ENCODE assay signal across 13 mouse cellular contexts in the genomic region with DNA sequence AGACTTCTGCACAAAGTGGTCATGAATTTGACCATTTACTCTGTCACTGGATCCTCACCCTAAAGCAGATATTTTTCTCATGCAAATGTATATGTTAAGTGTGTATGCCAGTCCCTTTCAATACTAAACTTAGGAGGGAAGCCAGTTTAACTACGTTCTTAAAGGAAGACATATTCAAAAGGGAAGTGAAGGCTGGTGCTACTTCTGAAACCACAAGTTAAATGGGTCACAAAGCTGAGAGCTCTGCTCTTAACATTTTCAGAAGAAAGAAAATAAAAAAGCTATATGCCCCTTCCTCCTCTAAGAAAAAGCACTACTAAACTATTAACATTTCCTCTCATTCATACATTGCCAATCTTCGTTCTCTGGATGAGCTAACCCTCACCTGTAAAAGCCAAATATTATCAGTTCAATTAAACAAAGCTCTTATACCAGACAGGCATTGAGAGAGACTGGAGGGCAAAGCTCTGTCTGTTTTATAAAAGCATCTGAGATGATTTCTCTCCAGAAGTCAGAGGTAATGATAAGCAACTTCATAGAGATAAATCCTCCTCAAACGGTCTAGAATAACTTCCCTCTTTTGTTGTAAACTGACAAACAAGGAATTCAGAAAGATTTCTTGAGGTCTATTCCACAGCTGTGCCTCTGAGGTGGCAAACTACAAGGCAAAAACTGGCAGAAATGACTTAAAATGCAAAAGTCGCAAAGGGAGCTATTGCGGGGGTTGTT.
DNase-seq lines count a peak whose midpoint lies in the region; ATAC-seq and TF ChIP-seq lines count a peak whose summit lies in the region.
"Had no signal": no experiment of that assay in that cellular context is flagged by ENCODE, and none has a peak within 500 bp of the region (broad histone marks: within the 10 kb centered on the region; RNA-seq: fewer than 3 reads in every experiment).

No protein-coding gene starts in this region.

- no peaks in the 10 kb centered on the region for H3K27me3 ChIP-seq in liver, adult 2 months (ENCODE audit: control insufficient read depth, insufficient read depth, low read length)
- H3K27me3 ChIP-seq: lung, embryonic 15.5 days; midbrain, embryonic 13.5 days had no signal

- no peaks in the 10 kb centered on the region for H3K4me1 ChIP-seq in liver, adult 2 months (ENCODE audit: control insufficient read depth, insufficient read depth, low read length)
- peaks cover 22% of the 10 kb centered on the region for H3K4me1 ChIP-seq in bone marrow macrophage, adult 2 months (ENCODE audit: control insufficient read depth, insufficient read depth, low read length)
- H3K4me1 ChIP-seq: lung, embryonic 15.5 days had no signal

- TF ChIP-seq CTCF in liver, adult 2 months (IDR thresholded peaks at IDR 0.05; ENCODE audit: low read depth, low read length), result no peak
- TF ChIP-seq CTCF in bone marrow macrophage, adult 2 months (IDR thresholded peaks at IDR 0.05; ENCODE audit: low read depth, low read length), result no peak

- TF ChIP-seq POLR2A in liver, adult 2 months (IDR thresholded peaks at IDR 0.05; ENCODE audit: extremely low read depth, insufficient read depth, low read length), result no peak
- TF ChIP-seq POLR2A in bone marrow macrophage, adult 2 months (IDR thresholded peaks at IDR 0.05; ENCODE audit: borderline replicate concordance, low read depth, low read length), result no peak

- ATAC-seq in megakaryocyte progenitor cell, adult 5-6 weeks (replicated peaks; ENCODE audit: poor library complexity), result peak; percentile 56
- ATAC-seq: midbrain, embryonic 13.5 days had no signal

- H3K4me3 ChIP-seq in liver, adult 2 months (ENCODE audit: insufficient read depth, low read depth, low read length), result no peak overlapping the region
- no peak overlapping the region for H3K4me3 ChIP-seq in bone marrow macrophage, adult 2 months (ENCODE audit: insufficient read depth, low read length)
- H3K4me3 ChIP-seq: left cerebral cortex, adult 2 months; lung, embryonic 15.5 days; midbrain, embryonic 13.5 days had no signal

- H3K79me2 ChIP-seq in liver, adult 2 months (ENCODE audit: control insufficient read depth, insufficient read depth, low read length), result no peaks in the 10 kb centered on the region

- H3K27ac ChIP-seq in liver, adult 2 months (replicated peaks; ENCODE audit: insufficient read depth, low read depth, low read length), result no peak overlapping the region
- peak overlapping the region; percentile 92 for H3K27ac ChIP-seq in bone marrow macrophage, adult 2 months (ENCODE audit: insufficient read depth, low read depth, low read length)
- H3K27ac ChIP-seq: left cerebral cortex, adult 2 months; lung, embryonic 15.5 days; midbrain, embryonic 13.5 days had no signal

- no peak overlapping the region for H3K9ac ChIP-seq in liver, adult 2 months (ENCODE audit: low read depth, low read length)
- H3K9ac ChIP-seq: lung, embryonic 15.5 days; midbrain, embryonic 13.5 days had no signal

- no peaks in the 10 kb centered on the region for H3K36me3 ChIP-seq in liver, adult 2 months (ENCODE audit: control insufficient read depth, insufficient read depth, low read length)
- H3K36me3 ChIP-seq: lung, embryonic 15.5 days; midbrain, embryonic 13.5 days had no signal

- peak; percentile 13 for DNase-seq in liver, adult 2 months (ENCODE audit: extremely low read depth, low read depth, low spot score)
- no peak for DNase-seq in liver
- peak; percentile 51 for DNase-seq in CD4-positive, CD25-positive, alpha-beta regulatory T cell, adult 2 months (ENCODE audit: low read depth, low spot score)
- DNase-seq in urinary bladder, postnatal 14 days (ENCODE audit: low spot score), result no peak
- no peak for DNase-seq in kidney, adult 9 months
- no peak for DNase-seq in adrenal gland, postnatal 4 days (ENCODE audit: low spot score in 2 of 2)
- DNase-seq: heart, adult 11 months; kidney, adult 2 months had no signal

- 65% methylated on average over 5 of the region's 5 CpGs for WGBS in liver, adult 2 months

Comparison
In these comparisons a context has a peak if more than half of its experiments do, and no peak if none do; other contexts are left out.
1. DNase-seq: peak in liver, adult 2 months (single experiment) and CD4-positive, CD25-positive, alpha-beta regulatory T cell, adult 2 months (single experiment); none in liver (single experiment), urinary bladder, postnatal 14 days (single experiment), kidney, adult 9 months (single experiment) and adrenal gland, postnatal 4 days (0 of 2).